Comparison of ENCODE assay signal across 30 mouse cellular contexts in the genomic region with DNA sequence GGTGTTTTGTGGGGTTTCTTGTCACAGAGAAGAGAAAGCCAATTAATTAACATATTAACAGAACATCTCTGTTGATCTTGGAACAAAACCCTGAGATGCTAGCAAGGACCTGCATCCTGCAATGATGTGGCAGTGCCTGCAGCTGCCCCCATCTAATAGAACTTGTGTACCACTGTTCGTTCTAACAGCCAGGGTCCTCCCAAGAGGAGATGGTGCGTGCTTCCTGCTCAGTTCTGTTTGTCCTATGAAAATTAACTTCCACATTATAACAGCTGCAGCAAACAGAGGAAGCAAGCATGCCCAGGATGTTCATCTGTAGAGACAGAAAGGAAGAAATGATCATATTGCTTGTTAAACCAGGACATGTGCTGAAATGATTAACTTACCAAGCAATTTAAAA. TPM values are rescaled to one million over a fixed set of nuclear protein-coding genes. Genes with fewer than 3 reads are reported as not detected.
DNase-seq lines count a peak whose midpoint lies in the region; ATAC-seq lines count a peak whose summit lies in the region.
"Had no signal": no experiment of that assay in that cellular context is flagged by ENCODE, and none has a peak within 500 bp of the region (broad histone marks: within the 10 kb centered on the region; RNA-seq: fewer than 3 reads in every experiment).

No protein-coding gene starts in this region.

- H3K9ac ChIP-seq in midbrain, embryonic 14.5 days (replicated peaks; ENCODE audit: low read length) = no peak overlapping the region
- H3K9ac ChIP-seq: embryonic facial prominence, embryonic 15.5 days; heart, embryonic 13.5 days; hindbrain, embryonic 15.5 days; liver, embryonic 13.5 days had no signal

- ATAC-seq in midbrain, embryonic 14.5 days (ENCODE audit: low FRiP score, low TSS enrichment) = no peak
- ATAC-seq: forebrain, embryonic 14.5 days; inflammation-experienced regulatory T-cells, adult 6 months; midbrain, embryonic 16.5 days; Patski had no signal

- H3K4me2 ChIP-seq in midbrain, embryonic 14.5 days (ENCODE audit: low read length) = no peak overlapping the region
- H3K4me2 ChIP-seq: embryonic facial prominence, embryonic 15.5 days; heart, embryonic 13.5 days; hindbrain, embryonic 15.5 days; liver, embryonic 13.5 days had no signal

- no peaks in the 10 kb centered on the region for H3K9me3 ChIP-seq in midbrain, embryonic 14.5 days (ENCODE audit: control insufficient read depth, low read length)
- H3K9me3 ChIP-seq: embryonic facial prominence, embryonic 10.5 days; embryonic facial prominence, embryonic 15.5 days; heart, embryonic 13.5 days; hindbrain, embryonic 10.5 days; hindbrain, embryonic 15.5 days; liver, embryonic 13.5 days had no signal

- H3K79me2 ChIP-seq in macrophage (ENCODE audit: inconsistent target) = no peaks in the 10 kb centered on the region; the same call in 1 of the 2 replicates

- 4% methylated on average over 2 of the region's 2 CpGs for WGBS in macrophage (ENCODE audit: missing documents)
- WGBS in midbrain, embryonic 14.5 days = 74% methylated on average over 2 of the region's 2 CpGs

- peak overlapping the region; percentile 98 for H3K27ac ChIP-seq in macrophage
- no peak overlapping the region for H3K27ac ChIP-seq in midbrain, embryonic 14.5 days (replicated peaks; ENCODE audit: low read depth, low read length)
- H3K27ac ChIP-seq: embryonic facial prominence, embryonic 10.5 days; embryonic facial prominence, embryonic 15.5 days; heart, embryonic 13.5 days; hindbrain, embryonic 10.5 days; hindbrain, embryonic 15.5 days; liver, embryonic 13.5 days; stomach, postnatal 0 days had no signal

- H3K4me3 ChIP-seq in macrophage (ENCODE audit: inconsistent target) = no peak overlapping the region
- no peak overlapping the region for H3K4me3 ChIP-seq in midbrain, embryonic 14.5 days (replicated peaks; ENCODE audit: low read depth, low read length)
- H3K4me3 ChIP-seq: embryonic facial prominence, embryonic 10.5 days; embryonic facial prominence, embryonic 15.5 days; heart, embryonic 13.5 days; hindbrain, embryonic 10.5 days; hindbrain, embryonic 15.5 days; liver, embryonic 13.5 days had no signal

- H3K27me3 ChIP-seq in midbrain, embryonic 14.5 days (ENCODE audit: control insufficient read depth, insufficient read depth, low read length) = no peaks in the 10 kb centered on the region
- H3K27me3 ChIP-seq: embryonic facial prominence, embryonic 15.5 days; heart, embryonic 13.5 days; hindbrain, embryonic 15.5 days; liver, embryonic 13.5 days; Patski had no signal

- peaks cover 3% of the 10 kb centered on the region; the same call in 1 of the 2 replicates for H3K4me1 ChIP-seq in midbrain, embryonic 14.5 days (ENCODE audit: control insufficient read depth, insufficient read depth, low read length)
- H3K4me1 ChIP-seq: hindbrain, embryonic 15.5 days had no signal

- no peaks in the 10 kb centered on the region for H3K36me3 ChIP-seq in macrophage (ENCODE audit: inconsistent target)
- no peaks in the 10 kb centered on the region for H3K36me3 ChIP-seq in midbrain, embryonic 14.5 days (ENCODE audit: control insufficient read depth, insufficient read depth, low read length)
- H3K36me3 ChIP-seq: embryonic facial prominence, embryonic 10.5 days; embryonic facial prominence, embryonic 15.5 days; heart, embryonic 13.5 days; hindbrain, embryonic 10.5 days; hindbrain, embryonic 15.5 days; liver, embryonic 13.5 days had no signal

- peak; percentile 13 to 18 for DNase-seq in layer of hippocampus, postnatal 14 days (ENCODE audit: low spot score in 2 of 2)
- DNase-seq in layer of hippocampus, postnatal 10 days (ENCODE audit: low spot score in 2 of 2) = no peak
- DNase-seq in A20 (ENCODE audit: low read depth, low spot score) = peak; percentile 42
- peak; percentile 68 to 70 for DNase-seq in B cell, adult 2 months
- DNase-seq in midbrain, embryonic 14.5 days = no peak
- DNase-seq in gastrocnemius, adult 8-10 months (ENCODE audit: low spot score in 2 of 2) = no peak
- DNase-seq: adrenal gland, postnatal 10 days; cerebellum, adult 2 months; cerebellum, postnatal 14 days; kidney, adult 11 months; kidney, postnatal 14 days; layer of hippocampus, adult 9-11 months; left cerebral cortex, postnatal 4 days; liver, embryonic 13.5 days; lung, adult 2 months; lung, postnatal 10 days; right cerebral cortex, adult 18-20 months; thymus, adult 18-20 months; thymus, postnatal 25 days had no signal

RNA-seq across cellular contexts. Expression of a gene that starts 37.5 kb away (rescaled TPM):
- 10 to 100 TPM; 45.4 to 46.1 TPM for total RNA-seq in layer of hippocampus, postnatal 14 days (2021)
- total RNA-seq in layer of hippocampus, postnatal 10 days (2021) = 10 to 100 TPM; 44.0 to 49.7 TPM
- total RNA-seq in macrophage (2018; cell fraction: chromatin; rRNA removed) = 100 to 1,000 TPM; 142 to 734 (median 245) TPM
- total RNA-seq in macrophage (2018; cell fraction: cytosol; rRNA removed) = 10 to 100 TPM; 30.8 to 76.6 (median 44.6) TPM
- total RNA-seq in macrophage (2018; cell fraction: nucleus; rRNA removed) = 100 to 1,000 TPM in 25 of 26 experiments, 10 to 100 TPM in 1; 86.3 to 557 (median 248) TPM
- 11.9 to 21.2 TPM (median 19.1 TPM) in 3 replicates for polyA plus RNA-seq in macrophage (2018)
- 17.7 and 18.6 TPM in 2 replicates for polyA plus RNA-seq in midbrain, embryonic 14.5 days (2014; fragmentation: Nextera tagmentation; extraction: Ambion mirVana)
- total RNA-seq in gastrocnemius, adult 8-10 months (2022) = 10 to 100 TPM; 25.3 to 31.7 (median 29.7) TPM

Comparison
In these comparisons a context has a peak if more than half of its experiments do, and no peak if none do; other contexts are left out.
1. DNase-seq: peak in layer of hippocampus, postnatal 14 days (2 of 2), A20 (single experiment) and B cell, adult 2 months (2 of 2); none in layer of hippocampus, postnatal 10 days (0 of 2), midbrain, embryonic 14.5 days (single experiment) and gastrocnemius, adult 8-10 months (0 of 2).